Mouse (Mus musculus): Measurements from ENCODE around the gene Tbc1d22a.

The Tbc1d22a gene

DNA sequence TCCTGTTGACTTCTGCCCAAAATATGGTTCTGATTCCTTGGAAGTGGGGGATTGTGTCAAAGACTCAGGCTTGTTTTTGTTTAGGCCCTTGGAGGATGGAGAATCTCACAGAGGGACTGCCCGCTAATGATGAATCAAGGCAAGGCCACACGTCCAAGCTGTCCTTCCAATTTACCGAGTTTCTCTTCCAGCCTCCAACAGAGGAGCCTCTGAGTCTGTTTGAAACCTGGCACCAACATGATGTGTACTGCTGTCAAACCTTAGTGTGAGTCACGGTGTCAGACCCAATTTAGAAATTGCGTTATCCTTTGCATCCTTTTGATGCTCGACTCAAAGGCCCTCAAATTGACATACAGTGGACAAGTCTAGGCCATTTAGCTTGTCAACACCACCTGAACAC is 126.5 kb downstream of the Tbc1d22a start:
- DNase-seq = no peak

DNA sequence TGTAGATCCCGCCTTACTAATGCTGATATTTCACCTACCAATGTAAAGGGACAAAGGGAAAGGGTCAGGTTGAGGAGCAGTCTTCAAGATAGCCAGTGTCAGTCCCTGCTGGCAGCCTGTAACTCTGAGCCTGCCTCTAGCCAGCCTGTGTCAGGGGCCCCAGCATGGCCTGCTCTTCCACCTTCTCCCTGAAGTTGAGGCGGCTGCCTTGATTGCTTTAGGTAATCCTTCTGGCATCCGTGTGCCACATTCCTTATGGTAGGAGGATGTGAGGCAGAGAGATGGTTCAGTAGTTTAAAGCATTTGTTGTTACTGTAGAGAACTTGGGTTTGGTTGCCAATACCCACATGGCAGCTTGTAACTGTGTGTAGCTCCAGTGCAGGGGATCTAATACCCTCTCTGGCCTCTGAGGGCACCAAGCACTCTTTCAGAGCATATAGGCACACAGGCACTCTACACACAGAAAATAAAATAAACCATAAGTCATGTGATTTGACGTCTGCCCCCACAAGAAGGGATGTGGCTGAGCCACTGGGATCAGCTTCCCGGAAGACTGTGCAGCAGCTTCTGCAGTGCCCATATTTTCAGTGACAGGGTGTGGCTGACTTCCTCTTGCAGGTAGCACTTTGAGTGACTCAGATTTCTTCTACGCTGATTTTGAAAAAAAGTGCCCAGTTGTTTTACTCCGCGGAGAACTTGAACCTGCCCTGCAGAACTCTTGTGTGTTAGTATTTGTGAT is 128.5 kb downstream of the Tbc1d22a start:
- peak; percentile 26 for DNase-seq

GRCm38 (mm10) chr15:86344906-86345331 is 130.7 kb downstream of the Tbc1d22a start:
- no peak for DNase-seq

DNA sequence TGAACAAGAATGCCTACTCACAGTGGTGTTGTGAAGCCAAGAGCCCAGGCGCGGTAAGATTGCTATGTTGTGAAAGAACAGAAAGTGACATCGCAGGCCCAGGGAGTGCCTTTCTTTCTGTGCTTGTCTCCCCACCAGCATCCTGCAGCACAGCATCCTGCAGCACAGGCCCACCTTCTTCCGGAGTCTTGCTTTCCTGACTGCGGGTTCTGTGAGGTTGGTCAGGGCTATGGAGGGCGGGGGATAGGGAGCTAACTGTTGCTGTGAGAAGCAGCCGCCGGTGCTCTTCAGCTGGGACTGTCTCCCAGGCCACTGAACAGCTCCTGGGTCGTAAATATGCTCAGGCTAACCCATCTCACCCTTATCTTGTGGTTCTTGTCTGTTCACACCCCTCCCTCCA is 131.6 kb downstream of the Tbc1d22a start:
- no peak for DNase-seq

DNA sequence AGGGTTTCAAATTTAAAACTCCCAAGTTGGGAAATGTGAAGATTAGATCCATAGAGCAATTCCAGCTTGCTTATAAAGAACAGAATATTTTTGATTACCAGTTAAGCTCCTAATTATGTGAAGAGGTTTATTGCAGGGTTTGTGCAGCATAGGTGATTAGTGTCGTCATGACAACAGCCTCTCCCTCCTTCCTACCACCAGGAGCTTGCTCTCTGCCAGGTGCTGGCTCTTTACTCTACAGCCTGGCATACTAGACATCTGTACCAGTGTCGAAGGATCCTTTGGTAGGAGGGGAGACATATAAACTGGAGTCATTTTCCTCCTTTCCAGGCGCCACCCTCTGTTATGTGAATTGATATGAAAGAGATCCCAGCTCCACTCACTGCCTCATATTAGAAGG is 132.3 kb downstream of the Tbc1d22a start:
- no peak for DNase-seq

DNA sequence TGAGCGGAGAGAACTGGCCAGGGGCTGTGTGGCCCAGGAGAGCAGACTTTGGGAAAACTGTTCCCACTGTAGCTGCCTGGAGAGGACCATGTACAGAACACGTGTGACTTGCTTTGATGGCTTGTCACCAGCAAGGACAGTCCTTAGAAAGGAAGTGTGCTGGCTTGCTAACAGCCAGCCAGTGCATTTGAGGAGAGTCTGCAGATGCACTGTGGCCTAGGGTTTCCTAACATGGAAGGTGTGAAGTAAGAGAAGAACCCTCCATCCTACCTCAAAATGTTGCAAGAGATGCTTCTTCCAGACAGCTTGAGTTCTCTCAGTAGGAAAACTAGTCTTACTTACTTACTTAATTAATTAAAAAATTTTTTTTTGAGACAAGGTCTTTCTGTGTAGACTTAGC is 140.7 kb downstream of the Tbc1d22a start:
- no peak for DNase-seq

DNA sequence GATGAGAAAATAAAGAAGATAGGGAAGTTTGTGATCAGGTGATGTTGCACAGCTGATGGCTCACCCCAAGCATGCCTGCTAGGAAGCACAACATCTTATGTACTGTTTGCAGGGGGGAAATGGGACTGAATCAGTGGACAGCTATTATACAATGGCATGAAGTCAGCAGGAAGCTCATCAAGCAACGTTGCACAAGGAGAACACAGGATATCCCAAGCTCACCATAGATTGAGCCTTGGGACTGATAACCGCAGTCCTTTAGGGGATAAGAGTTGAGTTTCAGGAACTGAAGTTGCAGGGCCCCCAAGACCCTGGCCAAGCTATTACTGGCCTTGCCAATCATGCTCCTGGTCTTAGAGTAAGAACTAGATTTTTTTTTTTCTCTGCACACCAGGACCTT is 141.6 kb downstream of the Tbc1d22a start:
- DNase-seq = no peak

DNA sequence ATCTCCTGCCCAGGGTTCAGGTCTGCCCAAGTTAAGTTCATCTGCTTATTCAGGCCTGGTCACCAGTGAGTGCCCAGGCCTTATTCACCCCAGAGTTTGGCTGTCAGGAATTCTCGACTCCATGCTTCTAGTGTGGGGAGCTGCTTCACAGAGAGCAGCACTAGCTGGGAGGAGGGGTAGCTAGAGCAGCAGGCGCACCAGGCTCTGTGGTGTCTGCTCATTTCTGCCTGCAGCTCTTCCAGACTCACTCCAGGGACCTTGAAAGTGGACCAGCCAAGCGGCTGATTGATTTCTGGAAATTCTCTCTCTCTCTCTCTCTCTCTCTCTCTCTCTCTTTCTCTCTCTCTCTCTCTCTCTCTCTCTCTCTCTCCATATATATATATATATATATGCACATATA is 146.1 kb downstream of the Tbc1d22a start:
- DNase-seq = no peak

DNA sequence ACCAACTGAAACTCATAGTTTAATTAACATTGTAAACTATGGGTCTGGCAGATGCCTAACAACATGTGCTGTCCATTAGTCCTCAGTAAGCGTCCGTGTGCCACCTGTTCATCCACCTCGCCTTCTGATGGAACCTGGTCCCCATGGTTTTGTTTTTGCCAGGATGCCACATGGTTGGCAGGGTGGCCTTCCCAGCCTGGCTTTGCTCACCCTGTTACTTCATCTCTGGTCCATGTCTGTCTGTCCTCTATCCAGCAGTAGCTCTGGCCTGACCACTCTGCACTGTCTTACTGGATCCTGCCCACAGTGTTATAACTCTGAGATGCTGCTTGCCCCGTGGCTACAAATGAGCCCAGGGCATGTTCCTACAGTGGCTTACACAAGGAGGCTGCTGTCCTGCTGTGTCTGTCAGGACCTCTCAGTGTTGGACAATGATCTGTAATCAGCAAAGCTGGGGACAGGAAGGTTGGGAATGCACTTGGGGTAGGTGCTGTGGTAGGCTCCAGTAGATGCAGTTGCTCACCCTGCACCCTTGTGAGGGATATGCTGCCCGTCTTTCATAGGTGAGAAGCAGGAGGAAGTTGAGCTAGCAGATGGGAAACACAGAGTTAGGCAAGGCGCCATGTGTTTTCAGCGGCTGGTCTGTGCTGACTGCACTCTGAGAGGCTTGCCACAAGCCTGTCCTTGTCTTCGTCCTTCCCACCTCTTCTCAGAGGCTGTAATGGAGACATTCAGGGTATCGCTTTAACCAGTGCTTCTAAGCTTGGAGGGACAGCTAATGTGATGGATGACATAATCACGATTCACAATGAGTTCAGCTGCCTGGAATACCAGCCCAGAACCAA is 148.3 kb downstream of the Tbc1d22a start:
- DNase-seq = no peak

DNA sequence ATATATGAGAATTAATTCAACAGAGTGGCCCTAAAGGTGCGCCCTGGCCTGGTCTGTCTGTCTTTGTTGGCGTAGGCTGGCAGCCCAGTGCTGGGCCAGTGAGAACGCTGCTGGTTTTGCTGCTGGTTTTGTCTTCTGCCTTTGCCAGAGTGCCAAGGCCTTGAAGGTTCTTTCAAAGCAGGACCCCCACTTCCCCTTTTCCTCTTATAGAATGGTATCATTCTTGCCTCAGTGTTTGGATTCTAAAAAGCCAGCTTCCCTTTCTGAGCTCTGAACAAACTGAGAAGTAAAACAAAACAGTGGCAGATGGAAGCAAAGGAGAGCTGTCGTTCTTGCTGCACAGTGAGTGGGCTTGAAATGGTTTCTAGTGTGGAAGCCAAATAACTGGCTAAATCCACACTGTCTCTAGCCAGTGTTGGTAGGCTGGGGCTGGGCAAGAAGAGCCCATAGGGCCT is 149.6 kb downstream of the Tbc1d22a start:
- DNase-seq = peak; percentile 22

GRCm38 (mm10) chr15:86364948-86365658 is 150.8 kb downstream of the Tbc1d22a start:
- no peak for DNase-seq

- no peak for DNase-seq
These were observed 152.5 kb downstream of the Tbc1d22a start for GRCm38 (mm10) chr15:86366726-86367125.

GRCm38 (mm10) chr15:86367247-86367646 is 153.0 kb downstream of the Tbc1d22a start:
- peak; percentile 28 for DNase-seq

DNA sequence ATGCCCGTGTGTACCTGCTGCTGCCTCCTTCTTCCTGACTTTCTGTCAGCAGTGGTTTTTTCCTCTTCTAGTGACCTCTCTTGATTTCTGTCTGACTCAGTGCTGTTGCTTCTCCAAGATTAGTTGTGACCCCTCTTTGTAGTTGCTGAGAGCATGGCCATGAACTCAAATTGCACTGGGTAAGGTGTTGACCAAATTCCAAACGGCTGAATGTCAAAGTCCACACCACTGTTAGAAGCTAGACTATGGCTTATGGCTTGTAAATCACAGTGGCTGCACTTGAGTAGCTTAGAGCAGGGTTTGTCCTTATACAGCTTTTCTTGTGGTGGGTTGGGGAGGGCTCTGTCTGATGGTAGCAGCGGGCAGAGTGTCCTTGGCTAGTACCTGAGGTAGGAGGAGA is 156.6 kb downstream of the Tbc1d22a start:
- DNase-seq = no peak

- no peak for DNase-seq
These were observed 161.0 kb downstream of the Tbc1d22a start for GRCm38 (mm10) chr15:86375262-86375661.

GRCm38 (mm10) chr15:86375860-86376394 is 161.7 kb downstream of the Tbc1d22a start:
- no peak for DNase-seq

GRCm38 (mm10) chr15:86383278-86383677 is 169.0 kb downstream of the Tbc1d22a start:
- no peak for DNase-seq

GRCm38 (mm10) chr15:86385436-86385835 is 171.2 kb downstream of the Tbc1d22a start:
- DNase-seq = no peak

DNA sequence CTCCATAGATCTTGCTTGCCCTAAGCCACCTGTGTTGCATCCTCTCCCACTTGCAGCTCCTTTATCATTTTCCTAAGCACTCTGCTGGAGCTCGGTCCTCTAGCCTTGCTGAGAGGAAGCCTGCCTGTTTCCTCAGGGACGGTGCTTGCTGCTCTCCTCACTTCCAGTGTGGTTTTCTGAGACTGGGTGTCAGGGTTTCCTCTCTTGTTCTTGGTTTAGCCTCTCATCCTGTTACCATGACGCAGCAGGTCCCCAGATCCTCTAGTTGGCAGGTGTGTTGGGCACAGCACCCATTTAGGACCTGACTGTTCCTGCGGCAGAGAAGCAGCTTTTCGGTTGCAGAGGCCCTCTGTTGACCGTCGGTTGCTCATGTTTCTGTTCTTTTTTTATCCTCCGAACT is 172.1 kb downstream of the Tbc1d22a start:
- DNase-seq = no peak

DNA sequence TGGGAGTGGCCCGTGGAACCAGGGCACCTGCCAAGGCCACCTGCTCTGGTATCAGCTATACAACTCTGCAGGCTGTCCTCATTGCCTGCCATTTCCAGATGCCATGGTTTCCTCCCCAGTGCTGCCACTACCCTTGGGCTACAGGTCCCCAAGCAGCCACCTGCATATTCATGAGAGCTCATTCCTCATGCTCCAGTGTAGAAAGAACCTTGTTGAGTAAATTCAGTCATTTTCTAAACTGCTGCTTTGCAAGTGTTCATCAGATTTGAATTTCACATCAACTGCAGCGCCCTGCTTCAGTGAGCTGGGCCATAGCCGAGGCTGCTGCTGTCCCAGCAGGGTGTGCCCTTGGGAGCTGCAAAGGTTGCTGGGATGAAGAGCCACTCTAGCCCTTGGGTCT is 174.3 kb downstream of the Tbc1d22a start:
- no peak for DNase-seq

GRCm38 (mm10) chr15:86404866-86405265 is 190.6 kb downstream of the Tbc1d22a start:
- DNase-seq = no peak

DNA sequence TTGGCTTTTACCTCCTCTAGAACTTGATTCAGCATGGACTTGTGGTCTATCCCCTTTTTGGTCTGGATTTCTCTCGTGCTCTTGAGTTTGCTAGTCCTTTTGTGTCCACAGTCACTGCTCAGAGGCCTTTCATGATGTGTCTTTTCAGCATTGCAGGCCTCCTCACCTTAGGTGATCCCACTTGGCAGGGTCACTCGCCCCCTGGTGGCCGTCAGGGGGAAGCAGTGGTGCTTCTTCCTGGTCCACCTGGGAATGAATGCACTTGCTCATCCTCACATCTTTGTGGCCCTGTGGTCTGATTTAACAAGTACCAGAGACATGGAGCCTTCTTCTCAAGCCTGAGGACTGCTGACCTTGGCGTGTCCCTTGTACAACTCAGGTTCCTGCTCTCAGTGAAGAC is 191.3 kb downstream of the Tbc1d22a start:
- peak; percentile 67 for DNase-seq

GRCm38 (mm10) chr15:86409352-86409751 is 195.1 kb downstream of the Tbc1d22a start:
- no peak for DNase-seq
